Mouse (Mus musculus): ENCODE measurements around the gene Ceacam2. TPM values are rescaled to one million over a fixed set of nuclear protein-coding genes. Genes with fewer than 3 reads are reported as not detected.
"Not testable (repeated sequence)": the region's sequence is repeated elsewhere in the genome, so short reads cannot be mapped to it uniquely, and the experiment has no call there.

Ceacam2 gene
- polyA plus RNA-seq, 1 experiment from 2014 or later: 0.24 TPM

DNA sequence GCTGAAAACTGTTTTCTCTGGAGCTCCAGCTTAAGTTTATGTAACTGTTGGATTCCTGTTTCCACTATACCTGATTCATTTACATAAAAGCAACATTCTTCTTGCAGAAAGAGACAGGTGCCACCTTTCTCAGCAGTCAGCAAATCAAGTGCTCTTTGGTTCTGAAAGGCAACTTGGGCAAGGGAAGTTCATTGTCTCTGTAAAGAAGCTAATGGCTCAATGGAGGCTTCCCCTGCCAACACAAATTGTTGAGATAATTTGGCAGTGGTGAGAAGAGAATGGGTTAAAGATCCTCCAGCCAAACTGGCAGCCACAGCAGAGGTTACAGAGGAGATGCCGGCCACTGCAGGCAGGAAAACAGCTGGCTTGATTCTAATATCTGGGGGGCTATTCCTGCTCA, 49.0 kb downstream of the Ceacam2 start:
- no CpG with 5 or more reads among the region's 1 CpGs for WGBS
- H3K36me3 ChIP-seq (ENCODE audit: control insufficient read depth, insufficient read depth, low read length); ATAC-seq (ENCODE audit: low read depth); H3K9me3 ChIP-seq (ENCODE audit: control insufficient read depth, low read length); H3K4me3 ChIP-seq (ENCODE audit: low read depth, low read length); H3K9ac ChIP-seq (replicated peaks; ENCODE audit: low read depth, low read length); H3K4me2 ChIP-seq (ENCODE audit: low read depth, low read length); H3K27ac ChIP-seq (ENCODE audit: low read depth, low read length); H3K27me3 ChIP-seq (ENCODE audit: control insufficient read depth, insufficient read depth, low read length); H3K4me1 ChIP-seq (ENCODE audit: control insufficient read depth, insufficient read depth, low read length): not testable (repeated sequence)

DNA sequence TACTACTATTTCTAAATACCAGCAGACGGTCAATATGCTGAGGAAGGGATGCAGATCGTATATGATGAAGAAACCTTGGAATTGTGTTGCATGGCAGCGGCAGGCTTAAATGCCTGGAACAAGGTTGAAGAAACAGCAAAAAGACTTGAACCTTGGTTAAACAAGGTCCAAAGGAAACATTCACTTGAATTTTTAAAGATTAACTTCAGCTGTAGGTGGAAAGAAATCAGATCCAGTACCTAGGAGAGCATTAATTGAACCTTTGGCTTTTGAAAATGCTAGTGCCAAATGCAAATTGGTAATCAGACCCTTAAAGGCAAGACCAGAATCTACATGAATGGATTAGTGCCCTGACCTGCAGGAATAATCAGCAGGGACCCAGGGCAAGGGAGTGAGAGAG, 50.3 kb downstream of the Ceacam2 start:
- not testable (repeated sequence) for H3K27me3 ChIP-seq (ENCODE audit: control insufficient read depth, insufficient read depth, low read length); H3K9ac ChIP-seq (replicated peaks; ENCODE audit: low read depth, low read length); H3K4me2 ChIP-seq (ENCODE audit: low read depth, low read length); H3K27ac ChIP-seq (ENCODE audit: low read depth, low read length); H3K4me1 ChIP-seq (ENCODE audit: control insufficient read depth, insufficient read depth, low read length); H3K4me3 ChIP-seq (ENCODE audit: low read depth, low read length); H3K36me3 ChIP-seq (ENCODE audit: control insufficient read depth, insufficient read depth, low read length); H3K9me3 ChIP-seq (ENCODE audit: control insufficient read depth, low read length); ATAC-seq (ENCODE audit: low read depth)
- WGBS: 97% methylated on average over 3 of the region's 3 CpGs

GRCm38 (mm10) chr7:25486186-25486585, 53.5 kb downstream of the Ceacam2 start:
- H3K4me2 ChIP-seq (ENCODE audit: low read depth, low read length): no peak overlapping the region
- no peak overlapping the region for H3K4me3 ChIP-seq (ENCODE audit: low read depth, low read length)
- no peaks in the 10 kb centered on the region for H3K27me3 ChIP-seq (ENCODE audit: control insufficient read depth, insufficient read depth, low read length)
- WGBS: 29% methylated on average over 1 of the region's 1 CpGs
- no peak overlapping the region for H3K9ac ChIP-seq (replicated peaks; ENCODE audit: low read depth, low read length)
- no peaks in the 10 kb centered on the region for H3K9me3 ChIP-seq (ENCODE audit: control insufficient read depth, low read length)
- no peak overlapping the region for H3K27ac ChIP-seq (ENCODE audit: low read depth, low read length)
- no peak for ATAC-seq (ENCODE audit: low read depth)
- no peaks in the 10 kb centered on the region for H3K36me3 ChIP-seq (ENCODE audit: control insufficient read depth, insufficient read depth, low read length)
- H3K4me1 ChIP-seq (ENCODE audit: control insufficient read depth, insufficient read depth, low read length): no peaks in the 10 kb centered on the region

DNA sequence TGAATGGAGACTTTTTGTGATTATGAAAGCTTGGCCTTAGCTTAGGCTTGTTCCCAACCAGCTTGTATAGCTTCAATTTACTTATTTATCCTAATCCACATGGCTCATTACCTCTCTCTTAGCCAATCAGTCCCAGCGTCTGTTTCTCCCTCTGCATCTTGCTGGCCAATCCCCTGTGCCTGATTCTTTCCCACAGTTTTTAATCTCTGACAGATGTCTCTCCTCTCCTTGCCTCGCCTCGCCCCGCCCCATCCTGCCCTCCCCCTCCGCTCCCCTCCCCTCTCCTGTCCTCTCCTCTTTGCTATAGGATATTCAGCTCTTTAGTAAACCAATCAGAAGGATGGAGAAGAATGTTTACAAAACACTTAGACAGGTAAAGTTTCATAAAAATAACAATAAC, 54.6 kb downstream of the Ceacam2 start:
- H3K9ac ChIP-seq (replicated peaks; ENCODE audit: low read depth, low read length): no peak overlapping the region
- ATAC-seq (ENCODE audit: low read depth): no peak
- no peaks in the 10 kb centered on the region for H3K9me3 ChIP-seq (ENCODE audit: control insufficient read depth, low read length)
- no peak overlapping the region for H3K4me2 ChIP-seq (ENCODE audit: low read depth, low read length)
- no peaks in the 10 kb centered on the region for H3K4me1 ChIP-seq (ENCODE audit: control insufficient read depth, insufficient read depth, low read length)
- no peak overlapping the region for H3K27ac ChIP-seq (ENCODE audit: low read depth, low read length)
- no peaks in the 10 kb centered on the region for H3K27me3 ChIP-seq (ENCODE audit: control insufficient read depth, insufficient read depth, low read length)
- 71% methylated on average over 5 of the region's 5 CpGs for WGBS
- H3K36me3 ChIP-seq (ENCODE audit: control insufficient read depth, insufficient read depth, low read length): no peaks in the 10 kb centered on the region
- H3K4me3 ChIP-seq (ENCODE audit: low read depth, low read length): no peak overlapping the region

GRCm38 (mm10) chr7:25483133-25483735, 56.4 kb downstream of the Ceacam2 start:
- Histone ChIP-seq H3K9ac (replicated peaks; ENCODE audit: low read depth, low read length) (no peak overlapping the region), H3K27ac (ENCODE audit: low read depth, low read length) (no peak overlapping the region), H3K27me3 (ENCODE audit: control insufficient read depth, insufficient read depth, low read length) (no peaks in the 10 kb centered on the region), H3K9me3 (ENCODE audit: control insufficient read depth, low read length) (no peaks in the 10 kb centered on the region), H3K4me3 (ENCODE audit: low read depth, low read length) (no peak overlapping the region), H3K4me1 (ENCODE audit: control insufficient read depth, insufficient read depth, low read length) (no peaks in the 10 kb centered on the region), H3K4me2 (ENCODE audit: low read depth, low read length) (no peak overlapping the region), H3K36me3 (ENCODE audit: control insufficient read depth, insufficient read depth, low read length) (no peaks in the 10 kb centered on the region)
- ATAC-seq (ENCODE audit: low read depth): no peak
- WGBS: 86% methylated on average over 8 of the region's 8 CpGs

GRCm38 (mm10) chr7:25480791-25481190, 58.9 kb downstream of the Ceacam2 start:
- 65% methylated on average over 8 of the region's 8 CpGs for WGBS
- not testable (repeated sequence) for H3K27me3 ChIP-seq (ENCODE audit: control insufficient read depth, insufficient read depth, low read length); H3K9me3 ChIP-seq (ENCODE audit: control insufficient read depth, low read length); H3K4me1 ChIP-seq (ENCODE audit: control insufficient read depth, insufficient read depth, low read length); H3K4me2 ChIP-seq (ENCODE audit: low read depth, low read length); H3K36me3 ChIP-seq (ENCODE audit: control insufficient read depth, insufficient read depth, low read length); H3K9ac ChIP-seq (replicated peaks; ENCODE audit: low read depth, low read length); ATAC-seq (ENCODE audit: low read depth); H3K27ac ChIP-seq (ENCODE audit: low read depth, low read length); H3K4me3 ChIP-seq (ENCODE audit: low read depth, low read length)

DNA sequence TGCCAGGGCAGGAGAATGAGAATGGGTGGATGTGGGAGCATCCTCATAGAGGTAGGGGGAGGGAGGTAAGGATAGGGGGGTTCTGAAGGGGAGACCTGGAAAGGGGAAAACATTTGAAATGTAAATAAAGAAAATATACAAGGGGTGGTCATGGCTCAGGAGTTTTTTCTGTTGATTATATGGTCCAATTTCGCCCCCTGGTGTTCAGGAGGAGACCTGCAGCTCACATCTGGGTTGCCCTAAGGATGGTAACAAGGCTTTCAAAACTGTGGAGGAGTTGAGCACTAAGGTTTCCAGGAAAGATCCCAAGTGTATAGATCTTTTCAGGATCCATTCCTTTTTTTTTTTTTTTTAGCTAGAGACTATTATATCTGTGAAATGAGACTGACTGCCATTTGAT, 60.2 kb downstream of the Ceacam2 start:
- Histone ChIP-seq H3K36me3 (ENCODE audit: control insufficient read depth, insufficient read depth, low read length) (no peaks in the 10 kb centered on the region), H3K27ac (ENCODE audit: low read depth, low read length) (no peak overlapping the region), H3K4me1 (ENCODE audit: control insufficient read depth, insufficient read depth, low read length) (no peaks in the 10 kb centered on the region), H3K27me3 (ENCODE audit: control insufficient read depth, insufficient read depth, low read length) (no peaks in the 10 kb centered on the region), H3K4me2 (ENCODE audit: low read depth, low read length) (no peak overlapping the region), H3K9me3 (ENCODE audit: control insufficient read depth, low read length) (no peaks in the 10 kb centered on the region), H3K4me3 (ENCODE audit: low read depth, low read length) (no peak overlapping the region), H3K9ac (replicated peaks; ENCODE audit: low read depth, low read length) (no peak overlapping the region)
- ATAC-seq (ENCODE audit: low read depth): no peak
- 0% methylated on average over 1 of the region's 1 CpGs for WGBS

- not testable (repeated sequence) for H3K4me3 ChIP-seq (ENCODE audit: low read depth, low read length); H3K27me3 ChIP-seq (ENCODE audit: control insufficient read depth, insufficient read depth, low read length); H3K4me1 ChIP-seq (ENCODE audit: control insufficient read depth, insufficient read depth, low read length); H3K9ac ChIP-seq (replicated peaks; ENCODE audit: low read depth, low read length); ATAC-seq (ENCODE audit: low read depth); H3K36me3 ChIP-seq (ENCODE audit: control insufficient read depth, insufficient read depth, low read length); H3K4me2 ChIP-seq (ENCODE audit: low read depth, low read length); H3K27ac ChIP-seq (ENCODE audit: low read depth, low read length); H3K9me3 ChIP-seq (ENCODE audit: control insufficient read depth, low read length)
- 79% methylated on average over 1 of the region's 2 CpGs for WGBS
Measured at GRCm38 (mm10) chr7:25477752-25478093, 61.9 kb downstream of the Ceacam2 start.

- not testable (repeated sequence) for H3K36me3 ChIP-seq (ENCODE audit: control insufficient read depth, insufficient read depth, low read length); ATAC-seq (ENCODE audit: low read depth); H3K4me2 ChIP-seq (ENCODE audit: low read depth, low read length); H3K9me3 ChIP-seq (ENCODE audit: control insufficient read depth, low read length); H3K27me3 ChIP-seq (ENCODE audit: control insufficient read depth, insufficient read depth, low read length); H3K4me3 ChIP-seq (ENCODE audit: low read depth, low read length); H3K4me1 ChIP-seq (ENCODE audit: control insufficient read depth, insufficient read depth, low read length); H3K9ac ChIP-seq (replicated peaks; ENCODE audit: low read depth, low read length); H3K27ac ChIP-seq (ENCODE audit: low read depth, low read length)
- WGBS: 43% methylated on average over 5 of the region's 5 CpGs
Measured at GRCm38 (mm10) chr7:25477091-25477751, 62.4 kb downstream of the Ceacam2 start, which contains the start of gene Ceacam1. Gene Ceacam1, minus strand, starts transcription at chr7:25477603.

All from neural tube, embryonic 14.5 days (tissue).